Mouse (Mus musculus): ENCODE measurements around the gene Klc2. TPM values are rescaled to one million over a fixed set of nuclear protein-coding genes. Genes with fewer than 3 reads are reported as not detected.
A peak's percentile ranks its signal among the peaks of the same experiment; 100 is the strongest.

Klc2 gene
- polyA plus RNA-seq, 1 experiment from 2014 or later: 85.6 TPM

- H3K27ac ChIP-seq (ENCODE audit: low read depth, low read length): no peak overlapping the region
- H3K4me3 ChIP-seq (ENCODE audit: low read length): no peak overlapping the region
- WGBS: 5% methylated on average over 2 of the region's 2 CpGs
- H3K27me3 ChIP-seq (replicated peaks; ENCODE audit: control insufficient read depth, insufficient read depth, low read length): no peaks in the 10 kb centered on the region
- no peaks in the 10 kb centered on the region for H3K9me3 ChIP-seq (ENCODE audit: control insufficient read depth, low read length)
- H3K36me3 ChIP-seq (ENCODE audit: control insufficient read depth, insufficient read depth, low read length): peaks cover 37% of the 10 kb centered on the region
- H3K9ac ChIP-seq (ENCODE audit: low read depth, low read length): no peak overlapping the region
- no peak overlapping the region for H3K4me2 ChIP-seq (ENCODE audit: low read length)
- peak; percentile 42 for ATAC-seq
- H3K4me1 ChIP-seq (ENCODE audit: control insufficient read depth, insufficient read depth, low read depth, low read length): no peaks in the 10 kb centered on the region
Measured at GRCm38 (mm10) chr19:5139640-5140039, 21.3 kb upstream of the Klc2 start.

- H3K4me2 ChIP-seq (ENCODE audit: low read length): no peak overlapping the region
- no peaks in the 10 kb centered on the region for H3K4me1 ChIP-seq (ENCODE audit: control insufficient read depth, insufficient read depth, low read depth, low read length)
- H3K4me3 ChIP-seq (ENCODE audit: low read length): no peak overlapping the region
- H3K9ac ChIP-seq (ENCODE audit: low read depth, low read length): no peak overlapping the region
- H3K9me3 ChIP-seq (ENCODE audit: control insufficient read depth, low read length): no peaks in the 10 kb centered on the region
- no peaks in the 10 kb centered on the region for H3K27me3 ChIP-seq (replicated peaks; ENCODE audit: control insufficient read depth, insufficient read depth, low read length)
- ATAC-seq: no peak
- whole genome bisulfite sequencing: 84% methylated on average over 4 of the region's 4 CpGs
- no peak overlapping the region for H3K27ac ChIP-seq (ENCODE audit: low read depth, low read length)
- peaks cover 17% of the 10 kb centered on the region for H3K36me3 ChIP-seq (ENCODE audit: control insufficient read depth, insufficient read depth, low read length)
Measured at GRCm38 (mm10) chr19:5131237-5131636, 12.9 kb upstream of the Klc2 start.

- Histone ChIP-seq H3K4me1 (ENCODE audit: control insufficient read depth, insufficient read depth, low read depth, low read length) (no peaks in the 10 kb centered on the region), H3K27me3 (replicated peaks; ENCODE audit: control insufficient read depth, insufficient read depth, low read length) (no peaks in the 10 kb centered on the region), H3K4me2 (ENCODE audit: low read length) (no peak overlapping the region), H3K4me3 (ENCODE audit: low read length) (no peak overlapping the region), H3K36me3 (ENCODE audit: control insufficient read depth, insufficient read depth, low read length) (peaks cover 9% of the 10 kb centered on the region), H3K9ac (ENCODE audit: low read depth, low read length) (no peak overlapping the region), H3K9me3 (ENCODE audit: control insufficient read depth, low read length) (no peaks in the 10 kb centered on the region), H3K27ac (ENCODE audit: low read depth, low read length) (no peak overlapping the region)
- WGBS: 38% methylated on average over 1 of the region's 1 CpGs
- ATAC-seq: no peak
Measured at GRCm38 (mm10) chr19:5129770-5130169, 11.4 kb upstream of the Klc2 start.

- no peak overlapping the region for H3K4me2 ChIP-seq (ENCODE audit: low read length)
- H3K9me3 ChIP-seq (ENCODE audit: control insufficient read depth, low read length): no peaks in the 10 kb centered on the region
- no peaks in the 10 kb centered on the region for H3K36me3 ChIP-seq (ENCODE audit: control insufficient read depth, insufficient read depth, low read length)
- H3K27me3 ChIP-seq (replicated peaks; ENCODE audit: control insufficient read depth, insufficient read depth, low read length): no peaks in the 10 kb centered on the region
- no peak overlapping the region for H3K27ac ChIP-seq (ENCODE audit: low read depth, low read length)
- H3K9ac ChIP-seq (ENCODE audit: low read depth, low read length): no peak overlapping the region
- no peak overlapping the region for H3K4me3 ChIP-seq (ENCODE audit: low read length)
- 69% methylated on average over 7 of the region's 7 CpGs for WGBS
- no peak for ATAC-seq
- no peaks in the 10 kb centered on the region for H3K4me1 ChIP-seq (ENCODE audit: control insufficient read depth, insufficient read depth, low read depth, low read length)
Measured at GRCm38 (mm10) chr19:5124055-5124614, 5.8 kb upstream of the Klc2 start.

GRCm38 (mm10) chr19:5123241-5123640 lies 4.9 kb upstream of the Klc2 start:
- WGBS: 85% methylated on average over 3 of the region's 3 CpGs
- no peak for ATAC-seq
- H3K4me2 ChIP-seq (ENCODE audit: low read length): no peak overlapping the region

GRCm38 (mm10) chr19:5122492-5122891 lies 4.1 kb upstream of the Klc2 start:
- H3K9ac ChIP-seq (ENCODE audit: low read depth, low read length): no peak overlapping the region
- ATAC-seq: no peak
- 68% methylated on average over 10 of the region's 10 CpGs for WGBS
- H3K27ac ChIP-seq (ENCODE audit: low read depth, low read length): no peak overlapping the region
- H3K4me1 ChIP-seq (ENCODE audit: control insufficient read depth, insufficient read depth, low read depth, low read length): no peaks in the 10 kb centered on the region
- no peaks in the 10 kb centered on the region for H3K9me3 ChIP-seq (ENCODE audit: control insufficient read depth, low read length)
- no peak overlapping the region for H3K4me2 ChIP-seq (ENCODE audit: low read length)
- H3K36me3 ChIP-seq (ENCODE audit: control insufficient read depth, insufficient read depth, low read length): no peaks in the 10 kb centered on the region
- H3K27me3 ChIP-seq (replicated peaks; ENCODE audit: control insufficient read depth, insufficient read depth, low read length): no peaks in the 10 kb centered on the region
- H3K4me3 ChIP-seq (ENCODE audit: low read length): no peak overlapping the region

More at GRCm38 (mm10) chr19:5123241-5123640, 4.9 kb upstream of the Klc2 start:
- H3K9ac ChIP-seq (ENCODE audit: low read depth, low read length): no peak overlapping the region
- H3K27me3 ChIP-seq (replicated peaks; ENCODE audit: control insufficient read depth, insufficient read depth, low read length): no peaks in the 10 kb centered on the region
- no peaks in the 10 kb centered on the region for H3K4me1 ChIP-seq (ENCODE audit: control insufficient read depth, insufficient read depth, low read depth, low read length)
- no peak overlapping the region for H3K4me3 ChIP-seq (ENCODE audit: low read length)
- H3K9me3 ChIP-seq (ENCODE audit: control insufficient read depth, low read length): no peaks in the 10 kb centered on the region
- no peak overlapping the region for H3K27ac ChIP-seq (ENCODE audit: low read depth, low read length)
- no peaks in the 10 kb centered on the region for H3K36me3 ChIP-seq (ENCODE audit: control insufficient read depth, insufficient read depth, low read length)

GRCm38 (mm10) chr19:5117494-5118383 lies 621 bp downstream of the Klc2 start:
- Histone ChIP-seq H3K4me1 (ENCODE audit: control insufficient read depth, insufficient read depth, low read depth, low read length) (peaks cover 10% of the 10 kb centered on the region), H3K9me3 (ENCODE audit: control insufficient read depth, low read length) (no peaks in the 10 kb centered on the region), H3K4me3 (ENCODE audit: low read length) (peak overlapping the region; percentile 90), H3K27ac (ENCODE audit: low read depth, low read length) (peak overlapping the region; percentile 97), H3K4me2 (ENCODE audit: low read length) (peak overlapping the region; percentile 92), H3K36me3 (ENCODE audit: control insufficient read depth, insufficient read depth, low read length) (peaks cover 8% of the 10 kb centered on the region), H3K9ac (ENCODE audit: low read depth, low read length) (peak overlapping the region; percentile 92), H3K27me3 (replicated peaks; ENCODE audit: control insufficient read depth, insufficient read depth, low read length) (no peaks in the 10 kb centered on the region)
- peak; percentile 87 for ATAC-seq
- under 1% methylated on average over 67 of the region's 83 CpGs for WGBS

GRCm38 (mm10) chr19:5113783-5114182 lies 4.6 kb downstream of the Klc2 start:
- H3K4me1 ChIP-seq (ENCODE audit: control insufficient read depth, insufficient read depth, low read depth, low read length): peaks cover 10% of the 10 kb centered on the region

GRCm38 (mm10) chr19:5109659-5110453 lies 8.5 kb downstream of the Klc2 start:
- Histone ChIP-seq H3K27ac (ENCODE audit: low read depth, low read length) (no peak overlapping the region), H3K4me3 (ENCODE audit: low read length) (no peak overlapping the region), H3K9ac (ENCODE audit: low read depth, low read length) (no peak overlapping the region), H3K4me1 (ENCODE audit: control insufficient read depth, insufficient read depth, low read depth, low read length) (peaks cover 8% of the 10 kb centered on the region), H3K9me3 (ENCODE audit: control insufficient read depth, low read length) (no peaks in the 10 kb centered on the region), H3K4me2 (ENCODE audit: low read length) (no peak overlapping the region), H3K36me3 (ENCODE audit: control insufficient read depth, insufficient read depth, low read length) (peaks cover 50% of the 10 kb centered on the region), H3K27me3 (replicated peaks; ENCODE audit: control insufficient read depth, insufficient read depth, low read length) (no peaks in the 10 kb centered on the region)
- no peak for ATAC-seq
- 70% methylated on average over 19 of the region's 19 CpGs for WGBS

More at GRCm38 (mm10) chr19:5113783-5114182, 4.6 kb downstream of the Klc2 start:
- H3K9me3 ChIP-seq (ENCODE audit: control insufficient read depth, low read length): no peaks in the 10 kb centered on the region
- no peaks in the 10 kb centered on the region for H3K27me3 ChIP-seq (replicated peaks; ENCODE audit: control insufficient read depth, insufficient read depth, low read length)
- peaks cover 41% of the 10 kb centered on the region for H3K36me3 ChIP-seq (ENCODE audit: control insufficient read depth, insufficient read depth, low read length)
- no peak overlapping the region for H3K4me2 ChIP-seq (ENCODE audit: low read length)
- WGBS: 81% methylated on average over 7 of the region's 7 CpGs
- peak overlapping the region; percentile 16; the same call in 1 of the 2 replicates for H3K27ac ChIP-seq (ENCODE audit: low read depth, low read length)
- H3K9ac ChIP-seq (ENCODE audit: low read depth, low read length): no peak overlapping the region; the same call in 1 of the 2 replicates
- ATAC-seq: no peak
- no peak overlapping the region for H3K4me3 ChIP-seq (ENCODE audit: low read length)
